Mouse (Mus musculus): ENCODE data around the gene Mamdc2.
A peak's percentile ranks its signal among the peaks of the same experiment; 100 is the strongest.

DNA sequence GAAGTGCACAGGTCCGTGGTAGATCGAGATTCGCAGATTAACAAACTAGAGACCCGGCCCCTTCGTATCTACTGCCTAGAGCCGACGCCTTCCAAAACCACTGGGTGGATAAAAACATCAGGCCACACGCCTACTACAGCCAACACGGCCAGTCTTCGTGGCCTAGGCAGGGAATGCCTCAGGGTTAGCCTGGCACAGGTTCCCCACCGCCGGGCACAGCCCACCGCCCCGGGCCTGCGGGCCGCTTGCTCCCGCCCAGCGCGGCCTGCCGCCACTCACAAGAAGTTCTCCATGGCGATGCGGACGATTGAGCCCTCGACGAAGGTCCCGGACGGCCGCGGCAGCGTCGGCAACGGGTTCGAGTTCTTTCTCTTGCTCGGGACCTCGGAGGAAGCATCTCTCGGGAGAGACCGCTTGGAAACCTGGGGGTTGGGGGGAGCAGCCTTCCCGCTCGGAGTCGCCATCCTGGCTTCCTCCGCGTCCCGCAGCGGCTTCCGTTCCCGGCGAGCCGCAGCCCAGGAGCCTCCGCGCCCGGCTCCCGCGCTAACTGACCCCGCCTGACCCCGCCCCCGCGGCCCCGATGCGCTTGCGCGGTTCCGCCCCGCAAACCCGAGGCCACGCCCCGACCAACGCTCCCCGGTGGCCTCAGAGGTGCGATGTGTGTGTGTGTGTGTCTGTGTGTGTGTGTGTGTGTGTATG lies 174.7 kb downstream of the Mamdc2 start, which contains the start of gene Smc5:
- TF ChIP-seq POLR2AphosphoS2 (IDR thresholded peaks at IDR 0.05; ENCODE audit: low read length), result no peak
- TF ChIP-seq POLR2A (IDR thresholded peaks at IDR 0.05; ENCODE audit: control insufficient read depth in 1 of 2, insufficient read depth in 1 of 2, low read depth in 1 of 2, low read length in 2 of 2, poor library complexity in 1 of 2), result peak; percentile 82 to 83
- TF ChIP-seq USF1 (IDR thresholded peaks at IDR 0.05; ENCODE audit: low read depth, low read length), result no peak
- TF ChIP-seq JUND (IDR thresholded peaks at IDR 0.05; ENCODE audit: low read depth, low read length), result no peak
- TF ChIP-seq EP300 (IDR thresholded peaks at IDR 0.05; ENCODE audit: low read depth in 1 of 2, low read length in 2 of 2), result no peak
- no peak for TF ChIP-seq ZNF384 (IDR thresholded peaks at IDR 0.05; ENCODE audit: low read depth, low read length)
- no peak for TF ChIP-seq CTCF (IDR thresholded peaks at IDR 0.05 in 2 of 3, conservative IDR thresholded peaks at IDR 0.05 in 1 of 3; ENCODE audit: control insufficient read depth in 1 of 3, insufficient read depth in 1 of 3, low read depth in 2 of 3, low read length in 3 of 3, poor library complexity in 1 of 3, severe bottlenecking in 1 of 3)

Measured in MEL (cell line).